Mouse (Mus musculus) 3134 (cell line): ENCODE data around the gene Srsf5.
"Not testable (repeated sequence)": the region's sequence is repeated elsewhere in the genome, so short reads cannot be mapped to it uniquely, and the experiment has no call there.

Experiments
- DNase-seq: peaks from one replicate; pipeline ENCODE4 v3.0.0-alpha.2; 2011; ENCODE audit warnings: low spot score; ENCODE audit not compliant: insufficient read length; ENCODE audit errors: extremely low read depth

The Srsf5 gene

DNA sequence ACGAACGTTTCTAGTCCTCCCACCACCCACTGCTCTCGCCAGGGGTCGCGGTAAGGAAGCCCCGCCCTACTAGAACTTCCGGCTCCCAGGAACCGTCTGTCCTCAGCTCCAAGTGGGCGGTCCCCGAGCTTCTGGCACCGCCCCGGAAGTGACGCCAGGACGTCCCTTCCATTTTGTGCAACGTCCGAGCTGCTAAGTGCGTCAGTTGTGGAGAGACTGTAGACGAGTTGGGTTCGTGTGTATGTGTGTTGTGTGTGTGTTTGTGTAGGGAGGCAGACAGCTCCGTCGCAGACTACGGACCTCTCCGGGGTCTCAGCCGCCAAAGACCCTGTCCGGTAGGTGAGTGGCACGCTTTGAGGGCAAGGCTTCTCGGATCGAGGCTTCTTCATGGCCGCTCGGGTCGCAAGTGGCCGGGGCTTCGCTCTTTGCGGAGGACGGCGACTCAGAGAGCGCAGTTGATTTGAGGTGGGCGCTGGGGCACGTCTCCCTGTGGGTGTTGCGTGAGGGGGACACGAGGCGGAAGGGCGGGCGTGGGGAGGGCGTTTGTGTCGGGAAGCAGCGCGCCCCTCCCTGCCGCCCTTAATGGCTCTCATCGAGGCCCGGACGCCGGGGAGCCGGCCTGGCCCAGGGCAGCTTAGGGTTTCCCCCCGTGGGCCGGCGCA, at the start of gene Srsf5:
TSS of gene Srsf5 (plus strand) at position 171 of the 662 bp plus-strand sequence.
- DNase-seq, result peak; percentile 98

GRCm38 (mm10) chr12:80909631-80910030, 35.7 kb upstream of the Srsf5 start:
- DNase-seq, result no peak

GRCm38 (mm10) chr12:80917764-80918163, 27.5 kb upstream of the Srsf5 start:
- no peak for DNase-seq

DNA sequence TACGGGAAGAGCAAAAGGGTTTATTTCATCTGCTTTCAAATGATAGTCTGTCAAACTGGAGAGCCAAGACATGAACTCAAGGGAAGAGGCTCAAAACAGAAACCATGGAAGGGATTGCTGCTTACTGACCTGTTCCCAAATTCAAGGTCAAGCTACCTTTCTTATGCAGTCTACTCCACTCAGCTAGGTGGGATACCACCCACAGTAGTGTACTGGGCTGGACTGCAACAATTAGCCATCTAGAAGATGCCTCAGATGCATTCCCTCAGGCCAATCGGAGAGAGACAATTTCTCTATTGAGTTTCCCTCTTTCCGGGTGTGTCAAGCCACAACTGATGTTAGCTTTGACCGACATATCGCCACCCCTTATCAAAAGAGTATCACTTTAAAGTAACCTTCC, 24.0 kb upstream of the Srsf5 start:
- DNase-seq, result no peak

DNA sequence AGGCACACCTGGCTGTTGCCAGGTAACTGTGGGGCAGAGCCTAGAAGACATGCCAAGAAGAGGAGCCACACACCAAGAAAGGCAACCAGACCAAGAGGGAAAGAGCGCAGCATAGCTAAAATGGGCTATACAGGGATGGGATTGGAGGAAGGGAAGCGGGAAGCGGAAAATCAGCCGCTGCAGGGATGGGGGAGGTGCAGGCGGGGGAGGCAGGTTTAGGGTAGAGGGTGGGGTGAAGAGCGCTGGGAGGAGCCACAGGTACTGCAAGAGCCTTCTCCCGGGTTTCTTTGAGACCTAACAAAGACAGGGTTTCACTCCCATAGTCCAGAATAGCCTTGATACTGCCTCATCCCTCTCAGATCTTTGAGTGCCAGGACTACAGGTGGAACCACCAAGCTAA, 22.4 kb upstream of the Srsf5 start:
- no peak for DNase-seq

- DNase-seq, result no peak
Observed at GRCm38 (mm10) chr12:80923602-80924001, 21.7 kb upstream of the Srsf5 start.

DNA sequence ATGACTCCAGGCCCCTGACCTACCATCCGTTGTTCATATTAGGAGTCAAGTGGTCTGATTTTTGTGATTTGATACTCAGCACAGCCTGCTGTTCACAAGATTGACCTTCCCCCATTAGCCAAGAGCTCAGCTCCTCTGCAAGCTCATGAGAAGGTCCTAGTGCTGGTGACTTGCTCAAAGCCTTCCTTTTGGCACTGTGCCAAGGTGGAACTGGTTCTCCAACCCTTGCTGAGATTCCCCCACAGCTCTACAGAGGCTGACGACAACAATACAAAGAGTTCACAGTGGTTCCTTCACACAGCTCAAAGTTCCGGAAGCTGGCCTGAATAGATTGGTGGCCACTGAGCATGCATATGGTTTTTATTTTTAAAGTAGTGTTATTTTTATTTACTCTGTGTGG, 21.1 kb upstream of the Srsf5 start:
- no peak for DNase-seq

GRCm38 (mm10) chr12:80925919-80926318, 19.4 kb upstream of the Srsf5 start:
- DNase-seq, result no peak

GRCm38 (mm10) chr12:80926550-80926949, 18.8 kb upstream of the Srsf5 start:
- no peak for DNase-seq

DNA sequence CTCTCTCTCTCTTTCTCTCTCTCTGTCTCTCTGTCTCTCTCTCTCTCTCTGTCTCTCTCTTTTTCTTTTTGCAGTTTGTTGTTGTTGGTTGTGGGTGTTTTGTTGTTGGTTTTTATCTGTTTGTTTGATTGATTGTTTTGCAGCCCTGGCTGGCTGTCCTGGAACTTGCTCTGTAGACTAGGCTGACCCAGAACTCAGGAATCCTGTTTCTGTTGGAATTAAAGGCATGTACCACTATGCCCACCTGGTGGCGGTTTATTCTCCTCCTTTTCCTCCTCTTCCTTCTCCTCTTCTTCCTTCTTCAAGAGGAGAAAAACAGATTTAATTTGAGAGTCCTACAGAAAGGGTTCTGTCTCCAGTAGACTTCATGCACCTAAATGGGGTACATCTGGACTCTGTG, 17.8 kb upstream of the Srsf5 start:
- no peak for DNase-seq

DNA sequence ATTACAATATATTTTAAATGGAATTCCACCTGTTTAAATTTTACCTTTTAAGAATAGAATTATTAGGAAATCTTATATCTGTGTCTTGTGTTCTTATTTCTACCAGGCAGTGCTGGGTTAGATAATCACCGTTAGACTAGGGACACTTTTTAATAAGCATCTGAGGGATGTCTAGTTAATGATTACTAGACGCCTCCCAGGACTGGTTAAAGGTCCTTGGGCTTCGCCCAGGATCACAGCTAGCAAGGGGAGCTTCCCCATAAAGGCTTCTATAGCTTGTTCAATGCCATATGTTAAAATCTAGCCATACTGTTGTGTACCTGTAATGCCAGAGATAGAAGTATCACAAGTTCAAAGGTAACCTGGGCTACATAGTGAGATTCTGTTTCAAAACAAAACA, 16.4 kb upstream of the Srsf5 start:
- DNase-seq, result no peak

DNA sequence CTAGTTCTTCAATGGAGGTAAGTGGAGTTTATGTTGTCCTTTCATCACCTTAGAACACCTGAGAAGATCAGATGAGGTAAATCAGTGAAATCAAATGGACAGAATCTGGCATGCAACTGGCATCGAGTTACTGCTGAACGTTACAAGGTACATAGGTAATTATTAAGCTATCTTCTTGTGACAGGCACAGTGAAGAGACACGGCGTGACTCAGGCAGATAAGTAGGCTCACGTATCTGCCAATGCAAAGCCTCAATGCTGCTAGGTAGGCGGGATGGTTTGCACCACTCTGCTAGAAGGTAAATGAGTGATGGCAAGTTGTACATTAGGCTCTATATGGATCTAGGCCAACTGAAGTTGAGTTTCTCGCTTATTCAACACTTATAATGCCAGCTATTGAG, 15.2 kb upstream of the Srsf5 start:
- DNase-seq, result no peak

DNA sequence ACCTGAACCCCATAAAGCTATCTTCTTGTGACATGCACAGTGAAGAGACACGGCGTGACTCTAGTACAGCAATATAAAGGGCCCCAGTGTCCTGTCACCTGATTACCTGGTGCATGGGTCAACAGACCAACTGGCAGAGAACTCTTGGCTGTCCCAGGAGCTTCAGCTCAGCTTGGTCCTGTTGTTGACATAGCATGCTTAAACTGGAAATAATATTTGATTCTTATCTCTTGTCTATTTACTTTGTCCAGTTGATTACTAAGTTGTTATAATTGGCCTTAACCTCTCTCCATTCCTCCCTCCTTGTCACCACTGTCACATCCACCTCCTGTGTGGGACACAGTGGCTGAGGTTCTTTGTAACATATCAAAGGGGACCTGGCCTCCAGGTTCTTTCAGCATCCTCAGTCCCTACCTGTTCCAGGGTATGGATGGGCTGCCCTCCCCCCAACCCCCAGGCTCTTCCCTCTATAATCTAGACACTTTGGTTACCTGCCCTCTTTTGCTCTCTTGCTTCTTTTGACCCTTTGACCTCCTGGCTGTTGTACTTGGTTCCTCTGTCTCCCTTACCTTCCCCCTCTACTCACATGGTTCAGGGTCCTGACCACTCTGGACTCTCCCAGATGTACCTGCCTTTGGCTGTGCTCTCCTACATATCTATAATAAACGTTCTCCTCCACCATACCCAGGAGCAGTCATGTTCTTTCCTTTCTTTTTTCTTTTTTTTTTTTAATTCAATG, 13.7 kb upstream of the Srsf5 start:
- DNase-seq, result no peak

DNA sequence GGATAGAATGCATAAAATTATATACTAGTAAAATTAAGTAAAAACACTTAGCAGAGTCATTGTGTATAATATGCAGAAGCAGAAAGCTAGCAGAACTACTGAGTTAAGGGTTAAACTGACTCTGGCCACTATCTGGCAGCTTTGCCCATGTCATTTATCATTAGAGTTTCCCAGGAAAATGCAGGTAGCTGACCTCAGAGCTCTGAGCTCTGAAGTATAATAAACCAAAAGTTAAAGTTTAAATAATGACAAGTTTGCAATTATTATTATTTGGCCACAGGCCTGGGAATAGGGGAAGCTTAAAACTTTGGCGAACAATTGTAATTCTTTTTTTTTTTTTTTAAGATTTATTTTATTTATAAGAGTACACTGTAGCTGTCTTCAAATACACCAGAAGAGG, 12.4 kb upstream of the Srsf5 start:
- DNase-seq, result no peak

DNA sequence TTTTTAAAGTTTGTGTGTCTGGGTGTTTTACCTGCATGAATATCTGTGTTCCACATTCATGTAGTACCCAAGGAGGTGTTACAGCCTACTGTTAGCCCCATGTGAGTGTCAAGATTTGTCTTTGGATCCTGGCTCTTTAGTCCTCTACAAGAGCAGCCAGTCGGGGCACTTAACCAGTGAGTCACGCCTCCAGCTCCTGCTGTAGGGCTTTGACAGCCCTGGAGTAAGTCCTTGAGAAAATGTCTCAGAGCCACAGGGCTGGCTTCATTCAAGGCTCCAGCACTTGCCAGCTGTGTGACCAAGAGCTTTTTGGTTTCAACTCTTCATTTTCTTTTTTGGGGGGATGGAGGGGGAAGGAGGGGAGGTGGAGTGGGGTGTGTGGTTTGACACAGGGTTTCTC, 8.6 kb upstream of the Srsf5 start:
- DNase-seq, result no peak

DNA sequence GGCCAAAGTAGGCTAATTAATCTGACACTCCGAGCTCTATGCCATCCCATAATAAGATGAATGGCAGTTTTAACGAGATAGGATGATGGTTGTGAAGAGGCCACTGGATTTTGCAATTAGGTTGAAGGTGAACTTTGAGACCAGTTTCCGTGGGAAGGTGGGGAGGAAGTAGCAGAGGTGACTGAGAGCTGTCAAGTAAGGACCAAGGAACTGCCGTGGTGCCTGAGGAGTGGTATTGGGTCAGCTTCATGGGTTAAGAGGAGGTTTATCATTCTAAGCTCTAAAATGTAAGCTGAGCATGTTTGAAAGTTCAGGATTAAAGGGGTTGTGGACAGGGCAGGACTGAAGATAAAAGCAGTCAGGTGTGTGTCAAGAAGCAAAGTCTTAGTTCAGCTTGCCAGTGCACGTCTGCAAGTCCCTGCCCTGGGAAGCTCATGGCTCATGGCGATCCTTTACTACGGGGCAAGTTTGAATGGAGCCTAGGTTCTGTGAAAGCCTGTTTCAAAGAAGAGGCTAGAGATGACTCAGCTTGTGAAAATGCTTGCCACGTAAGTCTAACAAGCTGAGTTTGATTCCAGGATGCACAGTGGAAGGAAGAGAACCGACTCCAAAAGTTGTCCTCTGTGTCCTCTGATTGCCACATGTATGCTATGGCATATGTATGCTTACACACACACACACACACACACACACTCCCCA, 7.8 kb upstream of the Srsf5 start:
- peak; percentile 55 for DNase-seq

- DNase-seq, result no peak
Observed at GRCm38 (mm10) chr12:80938642-80939041, 6.7 kb upstream of the Srsf5 start.

GRCm38 (mm10) chr12:80939165-80939564, 6.1 kb upstream of the Srsf5 start:
- DNase-seq, result no peak

DNA sequence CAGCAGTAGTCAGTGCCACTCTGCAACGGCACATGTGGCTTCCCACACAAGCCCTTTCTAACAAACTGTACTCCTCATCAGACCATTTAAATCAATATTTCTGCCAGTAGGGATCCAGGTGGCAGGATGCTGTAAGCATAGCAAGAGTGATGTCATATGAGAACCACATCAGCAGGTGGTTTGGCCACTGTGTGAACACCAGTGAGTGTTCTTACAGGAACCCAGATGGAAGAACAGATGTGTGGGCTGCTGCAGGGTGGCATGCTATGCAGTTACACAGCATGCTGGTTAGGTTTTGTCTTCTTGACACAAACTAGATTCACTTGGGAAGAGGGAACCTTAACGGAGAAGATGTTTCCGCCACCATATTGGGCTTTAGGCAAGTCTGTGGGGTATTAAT, 3.4 kb upstream of the Srsf5 start:
- DNase-seq, result no peak

- no peak for DNase-seq
Observed at GRCm38 (mm10) chr12:80943395-80943794, 1.9 kb upstream of the Srsf5 start.

DNA sequence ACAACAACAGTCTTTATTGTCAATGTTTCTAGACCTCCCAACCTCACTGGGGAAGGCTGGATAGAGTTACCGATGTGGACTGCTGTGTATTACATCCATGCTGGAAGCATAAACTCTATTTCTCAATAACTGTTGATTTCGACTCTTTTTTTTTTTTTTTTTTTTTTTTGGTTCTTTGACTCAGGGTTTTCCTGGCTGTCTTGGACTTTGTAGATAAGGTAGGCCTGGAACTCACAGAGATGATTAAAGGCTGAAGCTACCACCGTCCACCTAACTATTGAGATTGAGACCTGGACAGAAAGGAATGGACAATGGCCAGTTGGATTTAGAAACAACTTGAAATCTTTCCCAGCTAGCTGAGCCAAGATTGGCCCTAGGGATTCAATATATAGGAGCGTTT, 1.1 kb upstream of the Srsf5 start:
- no peak for DNase-seq

- DNase-seq, result not testable (repeated sequence)
Observed at GRCm38 (mm10) chr12:80944963-80945333, 356 bp upstream of the Srsf5 start.
